Comparison of ENCODE assay signal across 9 mouse cellular contexts in the genomic region with DNA sequence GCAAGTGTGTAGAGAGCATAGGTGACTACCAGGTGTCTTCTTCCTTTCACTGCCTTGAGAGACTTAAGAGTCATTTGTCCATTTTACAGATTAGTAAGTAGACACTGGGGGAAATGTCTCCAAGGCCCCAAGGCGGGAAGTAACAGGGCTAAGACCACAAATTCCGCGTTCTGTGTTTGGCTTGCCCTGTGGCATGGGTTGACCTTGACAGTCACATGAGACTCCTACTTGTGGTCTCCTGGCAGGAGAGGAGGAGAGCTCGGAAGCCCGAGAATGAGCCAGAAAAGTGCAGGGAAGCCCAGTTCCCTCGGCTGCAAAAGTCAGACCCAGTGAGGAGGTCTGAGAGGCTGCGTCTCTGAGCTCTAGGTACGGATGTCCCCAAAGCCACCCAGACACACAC. TPM values are rescaled to one million over a fixed set of nuclear protein-coding genes. Genes with fewer than 3 reads are reported as not detected.
DNase-seq lines count a peak whose midpoint lies in the region; ATAC-seq lines count a peak whose summit lies in the region.
"Had no signal": no experiment of that assay in that cellular context is flagged by ENCODE, and none has a peak within 500 bp of the region (broad histone marks: within the 10 kb centered on the region; RNA-seq: fewer than 3 reads in every experiment).

No protein-coding gene starts in this region.

- H3K9me3 ChIP-seq in liver, embryonic 13.5 days (replicated peaks): no peaks in the 10 kb centered on the region
- 0 out of 2 replicates have a peak, but pooled peaks cover 10% of the 10 kb centered on the region for H3K9me3 ChIP-seq in liver, embryonic 12.5 days (replicated peaks)
- H3K9me3 ChIP-seq in limb, embryonic 10.5 days (replicated peaks): no peaks in the 10 kb centered on the region
- no peaks in the 10 kb centered on the region for H3K9me3 ChIP-seq in stomach, embryonic 14.5 days (ENCODE audit: control insufficient read depth, low read depth, low read length)

- intact Hi-C loops in heart, postnatal 10 days (cut with DNase I): loop anchor here (5.0 kb wide), 1 partner anchor 134 kb away; no protein-coding TSS in a partner anchor

- H3K9ac ChIP-seq in liver, embryonic 13.5 days: no peak overlapping the region
- no peak overlapping the region for H3K9ac ChIP-seq in liver, embryonic 12.5 days
- peak overlapping the region; percentile 92; the same call in 1 of the 2 replicates for H3K9ac ChIP-seq in stomach, embryonic 14.5 days (replicated peaks; ENCODE audit: low read depth, low read length)
- H3K9ac ChIP-seq: liver, embryonic 14.5 days had no signal

- peak overlapping the region; percentile 91; the same call in 1 of the 2 replicates for H3K4me2 ChIP-seq in liver, embryonic 13.5 days
- H3K4me2 ChIP-seq in liver, embryonic 12.5 days: no peak overlapping the region
- no peak overlapping the region for H3K4me2 ChIP-seq in stomach, embryonic 14.5 days (replicated peaks; ENCODE audit: low read depth, low read length)

- H3K4me3 ChIP-seq in liver, embryonic 13.5 days (replicated peaks): 0 out of 2 replicates have a peak overlapping the region, but pooled peaks have one; percentile 78
- H3K4me3 ChIP-seq in liver, embryonic 12.5 days: no peak overlapping the region; the same call in 1 of the 2 replicates
- H3K4me3 ChIP-seq in limb, embryonic 10.5 days: peak overlapping the region; percentile 98
- 0 out of 2 replicates have a peak overlapping the region, but pooled peaks have one; percentile 92 for H3K4me3 ChIP-seq in stomach, embryonic 14.5 days (ENCODE audit: low read depth, low read length)

- no peak for ATAC-seq in liver, embryonic 13.5 days (ENCODE audit: low read depth)
- no peak for ATAC-seq in liver, embryonic 12.5 days
- no peak for ATAC-seq in stomach, embryonic 14.5 days (ENCODE audit: insufficient number of reproducible peaks, insufficient read depth, low FRiP score, low read depth)
- ATAC-seq in frontal cortex, adult (ENCODE audit: low TSS enrichment): no peak

- H3K4me1 ChIP-seq in liver, embryonic 13.5 days (replicated peaks): peaks cover 22% of the 10 kb centered on the region
- peaks cover 27% of the 10 kb centered on the region for H3K4me1 ChIP-seq in liver, embryonic 12.5 days
- H3K4me1 ChIP-seq in limb, embryonic 10.5 days: peaks cover 27% of the 10 kb centered on the region
- peaks cover 6% of the 10 kb centered on the region for H3K4me1 ChIP-seq in stomach, embryonic 14.5 days (ENCODE audit: control insufficient read depth, insufficient read depth, low read length)

- peaks cover 38% of the 10 kb centered on the region for H3K36me3 ChIP-seq in liver, embryonic 13.5 days
- peaks cover 44% of the 10 kb centered on the region for H3K36me3 ChIP-seq in liver, embryonic 12.5 days
- peaks cover 56% of the 10 kb centered on the region for H3K36me3 ChIP-seq in limb, embryonic 10.5 days
- H3K36me3 ChIP-seq in stomach, embryonic 14.5 days (ENCODE audit: control insufficient read depth, insufficient read depth, low read length): peaks cover 40% of the 10 kb centered on the region

- 89% methylated on average over 8 of the region's 8 CpGs for WGBS in liver, embryonic 13.5 days (ENCODE audit: insufficient replicate concordance)
- 87% methylated on average over 8 of the region's 8 CpGs for WGBS in liver, embryonic 12.5 days (ENCODE audit: insufficient replicate concordance)
- 88% methylated on average over 8 of the region's 8 CpGs for whole genome bisulfite sequencing in limb, embryonic 10.5 days
- WGBS in stomach, embryonic 14.5 days: 85% methylated on average over 8 of the region's 8 CpGs

- H3K27ac ChIP-seq in liver, embryonic 13.5 days: no peak overlapping the region
- H3K27ac ChIP-seq in liver, embryonic 12.5 days: no peak overlapping the region
- no peak overlapping the region for H3K27ac ChIP-seq in limb, embryonic 10.5 days
- H3K27ac ChIP-seq in stomach, embryonic 14.5 days (ENCODE audit: low read length): no peak overlapping the region
- H3K27ac ChIP-seq: liver, embryonic 14.5 days had no signal

- no peak for DNase-seq in liver, embryonic 13.5 days
- DNase-seq in heart, postnatal 10 days: peak; percentile 27 to 37
- DNase-seq in limb, embryonic 10.5 days (ENCODE audit: low spot score): no peak
- DNase-seq in left cerebral cortex, adult 8-10 months (ENCODE audit: low spot score in 2 of 2): no peak
- DNase-seq in lung, postnatal 4 days: no peak

- 0 out of 2 replicates have a peak, but pooled peaks cover 6% of the 10 kb centered on the region for H3K27me3 ChIP-seq in liver, embryonic 13.5 days
- 0 out of 2 replicates have a peak, but pooled peaks cover 7% of the 10 kb centered on the region for H3K27me3 ChIP-seq in liver, embryonic 12.5 days (replicated peaks)
- H3K27me3 ChIP-seq in limb, embryonic 10.5 days (ENCODE audit: low read depth, poor library complexity, severe bottlenecking): no peaks in the 10 kb centered on the region
- no peaks in the 10 kb centered on the region for H3K27me3 ChIP-seq in stomach, embryonic 14.5 days (ENCODE audit: control insufficient read depth, insufficient read depth, low read length)

RNA-seq across cellular contexts. Expression of a gene that starts 2.1 kb away (rescaled TPM):
- 1.6 and 1.8 TPM in 2 replicates for polyA plus RNA-seq in liver, embryonic 13.5 days (2015; fragmentation: Nextera tagmentation; extraction: Ambion mirVana)
- 3.3 and 3.8 TPM in 2 replicates for polyA plus RNA-seq in liver, embryonic 12.5 days (2016; fragmentation: Nextera tagmentation; extraction: Ambion mirVana)
- total RNA-seq in heart, postnatal 10 days (2021): 10 to 100 TPM; 32.4 to 35.1 TPM
- polyA plus RNA-seq in limb, embryonic 10.5 days (2016; fragmentation: Nextera tagmentation; extraction: Ambion mirVana): 29.0 and 32.9 TPM in 2 replicates
- polyA plus RNA-seq in stomach, embryonic 14.5 days (2014; fragmentation: Nextera tagmentation; extraction: Ambion mirVana): 16.0 and 17.2 TPM in 2 replicates
- total RNA-seq in left cerebral cortex, adult 8-10 months (2022): 10 to 100 TPM; 19.3 to 29.3 (median 21.9) TPM

RNA-seq across cellular contexts. Expression of a gene that starts 24.9 kb away (rescaled TPM):
- 18.8 and 25.3 TPM in 2 replicates for polyA plus RNA-seq in liver, embryonic 13.5 days (2015; fragmentation: Nextera tagmentation; extraction: Ambion mirVana)
- 36.3 and 36.9 TPM in 2 replicates for polyA plus RNA-seq in liver, embryonic 12.5 days (2016; fragmentation: Nextera tagmentation; extraction: Ambion mirVana)
- total RNA-seq in heart, postnatal 10 days (2021): 10 to 100 TPM; 54.3 to 57.0 TPM
- 62.2 and 69.6 TPM in 2 replicates for polyA plus RNA-seq in limb, embryonic 10.5 days (2016; fragmentation: Nextera tagmentation; extraction: Ambion mirVana)
- polyA plus RNA-seq in stomach, embryonic 14.5 days (2014; fragmentation: Nextera tagmentation; extraction: Ambion mirVana): 37.0 and 39.9 TPM in 2 replicates
- total RNA-seq in left cerebral cortex, adult 8-10 months (2022): 10 to 100 TPM; 57.1 to 68.5 (median 67.5) TPM

RNA-seq across cellular contexts. Expression of a gene that starts 25.1 kb away (rescaled TPM):
- 7.3 TPM in 2 replicates for polyA plus RNA-seq in liver, embryonic 13.5 days (2015; fragmentation: Nextera tagmentation; extraction: Ambion mirVana)
- 7.9 and 8.8 TPM in 2 replicates for polyA plus RNA-seq in liver, embryonic 12.5 days (2016; fragmentation: Nextera tagmentation; extraction: Ambion mirVana)
- 1 to 10 TPM; 7.3 to 8.7 TPM for total RNA-seq in heart, postnatal 10 days (2021)
- polyA plus RNA-seq in limb, embryonic 10.5 days (2016; fragmentation: Nextera tagmentation; extraction: Ambion mirVana): 9.4 and 12.4 TPM in 2 replicates
- 7.8 and 8.2 TPM in 2 replicates for polyA plus RNA-seq in stomach, embryonic 14.5 days (2014; fragmentation: Nextera tagmentation; extraction: Ambion mirVana)
- total RNA-seq in left cerebral cortex, adult 8-10 months (2022): 10 to 100 TPM in 2 of 4 experiments, 1 to 10 TPM in 2; 7.4 to 10.5 (median 10.0) TPM

RNA-seq across cellular contexts. Expression of a gene that starts 40.4 kb away (rescaled TPM):
- polyA plus RNA-seq in liver, embryonic 13.5 days (2015; fragmentation: Nextera tagmentation; extraction: Ambion mirVana): 19.3 and 20.2 TPM in 2 replicates
- polyA plus RNA-seq in liver, embryonic 12.5 days (2016; fragmentation: Nextera tagmentation; extraction: Ambion mirVana): 23.1 and 26.7 TPM in 2 replicates
- 10 to 100 TPM; 21.0 to 21.1 TPM for total RNA-seq in heart, postnatal 10 days (2021)
- polyA plus RNA-seq in limb, embryonic 10.5 days (2016; fragmentation: Nextera tagmentation; extraction: Ambion mirVana): 34.1 and 39.6 TPM in 2 replicates
- polyA plus RNA-seq in stomach, embryonic 14.5 days (2014; fragmentation: Nextera tagmentation; extraction: Ambion mirVana): 46.4 and 47.4 TPM in 2 replicates
- 10 to 100 TPM; 74.2 to 85.4 (median 81.9) TPM for total RNA-seq in left cerebral cortex, adult 8-10 months (2022)

RNA-seq across cellular contexts. Expression of a gene that starts 52.3 kb away (rescaled TPM):
- 3.3 and 4.0 TPM in 2 replicates for polyA plus RNA-seq in liver, embryonic 13.5 days (2015; fragmentation: Nextera tagmentation; extraction: Ambion mirVana)
- polyA plus RNA-seq in liver, embryonic 12.5 days (2016; fragmentation: Nextera tagmentation; extraction: Ambion mirVana): 1.7 and 2.9 TPM in 2 replicates
- not detected for total RNA-seq in heart, postnatal 10 days (2021)
- 3.1 and 4.1 TPM in 2 replicates for polyA plus RNA-seq in limb, embryonic 10.5 days (2016; fragmentation: Nextera tagmentation; extraction: Ambion mirVana)
- polyA plus RNA-seq in stomach, embryonic 14.5 days (2014; fragmentation: Nextera tagmentation; extraction: Ambion mirVana): 7.2 and 11.3 TPM in 2 replicates
- 1 to 10 TPM in 2 of 4 experiments, under 1 TPM in 1, not detected in 1; 1.00 to 1.3 (median 1.0) TPM for total RNA-seq in left cerebral cortex, adult 8-10 months (2022)

Comparison
In these comparisons a context has a peak if more than half of its experiments do, and no peak if none do; other contexts are left out.
1. DNase-seq: peak in heart, postnatal 10 days (2 of 2); none in liver, embryonic 13.5 days (single experiment), limb, embryonic 10.5 days (single experiment), left cerebral cortex, adult 8-10 months (0 of 2) and lung, postnatal 4 days (0 of 2).